Mouse (Mus musculus): ENCODE measurements at regions not wholly inside any gene's neighbourhood (a gene's known extent, or its start where the extent isn't known, plus 50 kb on each side); places are given as distances from the start of the nearest gene placed in this dataset.

DNA sequence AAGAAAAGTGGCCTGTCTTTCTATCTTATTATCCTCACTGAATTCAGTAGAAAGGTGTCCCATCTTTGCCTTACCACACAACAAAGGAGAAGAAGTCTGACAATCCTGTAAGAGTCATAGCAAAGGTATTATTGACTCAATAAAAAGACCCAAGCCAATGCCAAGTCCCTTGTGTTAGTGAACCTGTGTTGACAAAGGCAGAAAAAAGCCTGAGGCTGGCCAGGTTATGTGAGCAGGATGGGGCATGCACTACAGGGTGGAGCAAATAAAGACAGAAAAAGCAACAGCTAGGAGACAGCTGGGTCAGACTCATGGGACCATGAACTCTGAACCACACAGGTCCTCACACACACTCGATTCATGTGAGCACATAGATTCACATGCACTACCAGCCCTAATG is 59.7 kb upstream of the Hpf1 start:
- ATAC-seq (ENCODE audit: poor library complexity, severe bottlenecking) = no peak

DNA sequence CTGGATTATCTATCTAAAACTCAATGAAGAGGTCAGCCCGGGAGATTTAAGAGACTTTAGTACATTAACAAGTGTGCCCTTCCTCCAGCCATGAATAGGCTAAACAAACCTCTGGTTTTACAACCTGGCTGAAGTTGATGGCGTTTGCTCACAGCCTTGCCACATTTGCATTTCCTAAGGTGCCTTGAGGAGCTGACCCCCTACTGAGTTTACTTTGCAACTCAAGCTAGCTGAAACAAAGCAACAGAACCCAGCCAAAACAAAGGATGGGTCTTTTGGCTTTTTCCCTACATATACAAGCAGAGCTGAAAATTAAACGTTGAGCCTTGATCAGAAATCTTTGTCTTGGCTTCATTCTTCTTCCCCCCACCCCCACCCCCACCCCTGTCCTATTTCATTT is 51.7 kb upstream of the Hpf1 start:
- ATAC-seq (ENCODE audit: poor library complexity, severe bottlenecking) = no peak
